Mouse (Mus musculus) left cerebral cortex, adult 2 months (tissue): ENCODE results near the gene A630001G21Rik. TPM values are rescaled to one million over a fixed set of nuclear protein-coding genes. Genes with fewer than 3 reads are reported as not detected.

Experiments used
- DNase-seq, 2 experiments: peaks; one replicate each; pipeline ENCODE4 v3.0.0; 2021 to 2022; ENCODE audit warnings: low spot score in 2 of 2, mixed read lengths in 1 of 2; ENCODE audit errors: extremely low spot score in 1 of 2
- H3K27ac ChIP-seq: fragments of 200-600 bp; 2 replicates; pipeline ENCODE4 v1.8.1; 2022
- H3K4me3 ChIP-seq: fragments of 200-600 bp; 2 replicates; pipeline ENCODE4 v1.8.1; 2022
- CTCF ChIP-seq: fragments of 200-600 bp; IDR thresholded peaks from 2 replicates; pipeline ENCODE4 v1.8.1; 2022; ENCODE audit warnings: antibody characterized with exemption, mild to moderate bottlenecking, moderate library complexity
- intact Hi-C: fragments of 180-260 bp; cut with DNase I; formaldehyde crosslinking; loops from one replicate; pipeline ENCODE4 v1.15.1; 2025
- microRNA-seq, 2 experiments: library from miRNA; unstranded; fragments of <30 nt; microRNA quantifications; one replicate each; pipeline ENCODE4 v1.2.0; 2021
- total RNA-seq, 2 experiments: library from RNA; stranded (reverse); gene quantifications; 2 replicates each; pipeline ENCODE4 v1.2.3; 2021

Gene A630001G21Rik
- total RNA-seq, 2 experiments from 2014 or later, result not detected

DNA sequence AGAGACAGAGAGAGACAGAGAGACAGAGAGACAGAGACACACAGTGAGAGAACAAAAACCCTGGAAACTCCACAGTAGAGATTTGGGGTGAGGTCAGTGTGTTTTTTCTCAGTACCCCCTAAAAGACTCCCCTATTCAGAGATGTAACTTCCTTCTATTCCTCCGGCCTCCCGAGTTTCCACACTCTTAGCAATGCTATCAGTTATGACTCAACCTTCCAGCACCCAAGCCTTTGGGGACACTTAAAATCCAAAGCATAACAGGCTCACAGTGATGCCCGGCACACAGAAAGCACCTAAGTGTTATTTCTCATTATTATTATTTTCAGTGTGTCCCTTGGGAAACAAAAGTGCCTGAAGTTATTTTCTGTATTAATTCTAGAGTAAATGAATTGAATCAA lies 87.9 kb downstream of the A630001G21Rik start:
- H3K4me3 ChIP-seq, result no peak overlapping the region
- no peak for DNase-seq
- TF ChIP-seq CTCF, result no peak
- H3K27ac ChIP-seq, result no peak overlapping the region
- intact Hi-C loops, result no loop called here

DNA sequence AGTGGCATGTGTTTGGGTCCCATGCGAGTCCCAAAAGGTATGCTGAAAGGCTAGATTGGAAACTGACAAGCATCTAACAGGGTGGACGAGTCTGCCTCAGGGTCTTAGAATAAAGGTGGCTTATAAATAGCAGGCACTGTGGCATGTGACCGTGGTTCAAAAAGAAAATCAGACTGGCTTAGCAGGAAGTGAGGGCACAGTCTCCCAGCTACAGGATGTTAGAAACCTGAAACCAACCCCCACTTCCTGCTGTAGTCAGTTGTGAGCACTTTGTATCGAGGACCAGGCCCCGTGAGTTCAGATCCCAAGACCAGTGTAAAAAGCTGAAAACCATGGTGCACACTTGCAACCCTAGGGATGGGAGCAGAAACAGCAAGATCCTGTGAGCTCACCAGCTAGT lies 91.1 kb downstream of the A630001G21Rik start:
- no peak overlapping the region for H3K27ac ChIP-seq
- no peak overlapping the region for H3K4me3 ChIP-seq
- no peak for DNase-seq
- intact Hi-C loops, result no loop called here
- TF ChIP-seq CTCF, result no peak

DNA sequence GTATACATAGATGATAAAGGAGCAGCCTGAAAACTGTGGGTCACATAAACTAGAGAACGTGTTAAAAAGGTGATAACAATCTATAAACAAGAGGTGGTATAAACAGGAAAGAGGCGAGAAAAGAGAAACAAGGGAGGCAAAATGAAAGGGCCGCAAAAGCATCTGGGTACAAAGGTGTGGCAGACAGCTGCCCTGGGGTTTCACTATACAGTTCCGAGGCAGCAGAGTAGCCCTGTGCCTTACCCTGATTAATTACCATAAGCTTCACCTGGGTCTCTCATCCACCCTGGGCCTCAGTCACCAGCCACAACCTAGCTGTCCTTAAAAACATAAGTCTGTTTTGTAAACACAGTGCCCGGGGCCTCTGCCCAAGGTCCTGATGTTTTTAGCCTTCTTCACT lies 91.8 kb downstream of the A630001G21Rik start:
- Histone ChIP-seq H3K4me3 (no peak overlapping the region), H3K27ac (no peak overlapping the region)
- no peak for TF ChIP-seq CTCF
- intact Hi-C loops, result no loop called here
- DNase-seq, result no peak

DNA sequence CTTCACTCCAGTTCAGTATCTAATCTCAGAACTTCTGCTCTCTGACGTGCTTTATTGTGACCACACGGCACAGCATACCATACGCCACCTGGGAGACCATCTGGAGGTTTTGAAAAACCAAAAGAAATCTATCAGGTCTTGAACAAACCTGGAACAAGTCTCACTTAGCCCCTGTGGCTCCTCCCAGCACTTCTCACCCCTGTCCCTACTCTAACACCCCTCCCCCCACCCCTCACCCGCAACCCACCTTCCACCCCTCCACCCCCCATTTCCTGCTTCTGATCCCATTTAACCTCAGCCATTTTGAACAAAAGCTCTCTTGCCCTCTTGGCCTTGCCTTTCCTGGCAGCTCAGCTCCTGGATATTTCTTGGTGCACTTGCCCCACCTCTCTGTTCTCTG lies 98.2 kb downstream of the A630001G21Rik start:
- intact Hi-C loops, result no loop called here
- no peak for DNase-seq
- TF ChIP-seq CTCF, result no peak
- H3K4me3 ChIP-seq, result no peak overlapping the region
- no peak overlapping the region for H3K27ac ChIP-seq

Small RNA genes lying within 50 kb of the gene (microRNA-seq; reads per million reads assigned to microRNA genes)
- 0 reads per million in 2 experiments for gene Gm25472
- 0 reads per million in 2 experiments for gene Mir8096

Other genes with a start within 250 kb of the A630001G21Rik start
- not detected for gene G530012D18Rik, start 203.0 kb downstream of the A630001G21Rik start, total RNA-seq
- gene Sp110, start 179.8 kb downstream of the A630001G21Rik start, total RNA-seq, result 1 to 10 TPM in 1 of 2 experiments, under 1 TPM in 1; 0.70 to 1.7 TPM
- under 1 TPM; 0.47 to 0.93 TPM for gene Sp140, start 178.3 kb downstream of the A630001G21Rik start, total RNA-seq
- gene Sp100, start 128.7 kb downstream of the A630001G21Rik start, total RNA-seq, result 1 to 10 TPM; 2.6 to 3.0 TPM
- 100 to 1,000 TPM; 149 to 175 TPM for gene Cab39, start 14.8 kb upstream of the A630001G21Rik start, total RNA-seq
- gene Itm2c, start 115.6 kb upstream of the A630001G21Rik start, total RNA-seq, result 100 to 1,000 TPM; 714 to 742 TPM
- 1 to 10 TPM; 5.5 to 7.2 TPM for gene 4933407L21Rik, start 149.8 kb upstream of the A630001G21Rik start, total RNA-seq
- under 1 TPM; 0.09 to 0.14 TPM for gene Gpr55, start 182.4 kb upstream of the A630001G21Rik start, total RNA-seq
- gene Spata3, start 238.2 kb upstream of the A630001G21Rik start, total RNA-seq, result under 1 TPM; 0.61 to 0.75 TPM